Mouse (Mus musculus): ENCODE results near the gene Idi2.
"Not testable (repeated sequence)": the region's sequence is repeated elsewhere in the genome, so short reads cannot be mapped to it uniquely, and the experiment has no call there.

- not testable (repeated sequence) for TF ChIP-seq CTCF (conservative IDR thresholded peaks at IDR 0.05; ENCODE audit: insufficient read depth, insufficient read length, low read depth, low read length); POLR2A (IDR thresholded peaks at IDR 0.05; ENCODE audit: low read depth, low read length)
Observed at GRCm38 (mm10) chr13:8956873-8957272, 4.2 kb downstream of the Idi2 start.

Measured in kidney, adult 2 months (tissue).